Mouse (Mus musculus) G1E (cell line): ENCODE data around the gene Pak2. TPM values are rescaled to one million over a fixed set of nuclear protein-coding genes. Genes with fewer than 3 reads are reported as not detected.

ENCODE experiments used
- ATAC-seq: 2 replicates; pipeline ENCODE4 v1.8.0; 2016; ENCODE audit warnings: mild to moderate bottlenecking; ENCODE audit not compliant: insufficient number of reproducible peaks, poor library complexity, low FRiP score, severe bottlenecking; ENCODE audit errors: extremely low read depth
- DNase-seq: peaks from one replicate; pipeline ENCODE4 v3.0.0; 2012; ENCODE audit warnings: low spot score
- H3K27me3 ChIP-seq: 2 replicates; pipeline ENCODE4 v1.6.1; 2012; ENCODE audit warnings: mild to moderate bottlenecking, low read length, inconsistent platforms; ENCODE audit not compliant: insufficient read depth
- H3K36me3 ChIP-seq: replicated peaks from 2 replicates; pipeline ENCODE3; 2012; ENCODE audit warnings: mild to moderate bottlenecking, inconsistent platforms
- H3K4me1 ChIP-seq: 2 replicates; pipeline ENCODE4 v1.6.1; 2012; ENCODE audit warnings: low read depth, low read length, inconsistent platforms, mixed read lengths; ENCODE audit not compliant: insufficient read depth
- H3K4me3 ChIP-seq: 2 replicates; pipeline ENCODE4 v1.5.1; 2012; ENCODE audit warnings: low read depth, mild to moderate bottlenecking, inconsistent platforms, low read length, moderate library complexity, mixed read lengths
- H3K9me3 ChIP-seq: replicated peaks from 2 replicates; pipeline ENCODE4 v1.6.1; 2012; ENCODE audit warnings: inconsistent platforms
- CTCF ChIP-seq: IDR thresholded peaks from 2 replicates; pipeline ENCODE4 v1.5.1; 2012; ENCODE audit warnings: low read depth, low read length, inconsistent platforms, mixed read lengths
- GATA1 ChIP-seq: IDR thresholded peaks from 2 replicates; pipeline ENCODE4 v1.6.1; 2012; ENCODE audit warnings: borderline replicate concordance, low read length, inconsistent platforms, mixed read lengths
- GATA2 ChIP-seq: IDR thresholded peaks from 2 replicates; pipeline ENCODE4 v1.6.1; 2012; ENCODE audit warnings: low read depth, low read length, inconsistent platforms, borderline replicate concordance
- POLR2AphosphoS5 ChIP-seq: IDR thresholded peaks from 2 replicates; pipeline ENCODE4 v1.6.1; 2012; ENCODE audit warnings: low read depth, low read length, inconsistent platforms; ENCODE audit not compliant: insufficient replicate concordance
- TAL1 ChIP-seq: conservative IDR thresholded peaks from 2 replicates; pipeline ENCODE4 v1.6.1; 2012; ENCODE audit warnings: low read depth, low read length, inconsistent platforms, mixed read lengths
- polyA plus RNA-seq: library from polyadenylated mRNA; stranded (reverse); fragments of >175 nt; gene quantifications from 2 replicates; pipeline ENCODE4 v1.2.3, GENCODE M21; 2012
- total RNA-seq, 2 experiments: library from RNA; stranded (forward) in 1 of 2; stranded (reverse) in 1 of 2; fragments of 200-1000 nt in 1 of 2; fragments of >200 nt in 1 of 2; fragmentation: Nextera tagmentation in 1 of 2; gene quantifications; 2 replicates each; pipeline ENCODE4 v1.2.3; 2014 to 2017

Gene Pak2
- total and polyA plus RNA-seq, 3 experiments: 37.6 to 63.4 (median 45.6) TPM

DNA sequence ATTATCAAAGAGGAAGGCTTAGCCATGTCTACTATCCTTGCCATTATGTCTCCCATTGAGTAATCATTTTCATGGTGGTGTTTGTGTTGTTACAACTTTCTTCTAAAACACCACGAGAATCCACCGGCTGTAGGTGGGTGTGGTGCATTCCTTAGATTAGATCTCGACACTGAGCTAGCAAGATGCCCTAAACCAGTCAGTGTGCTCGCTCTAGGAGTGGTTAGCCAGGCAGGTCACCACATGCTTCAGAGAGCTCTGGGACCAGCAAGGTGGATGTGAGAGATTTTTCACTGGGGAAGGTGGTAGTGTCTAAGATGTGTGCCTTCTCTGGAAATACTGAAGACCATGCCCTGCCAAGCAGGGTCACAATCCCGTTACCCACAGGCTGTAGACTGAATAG lies 37.0 kb upstream of the Pak2 start:
- H3K4me3 ChIP-seq: no peak overlapping the region
- ATAC-seq: no peak

DNA sequence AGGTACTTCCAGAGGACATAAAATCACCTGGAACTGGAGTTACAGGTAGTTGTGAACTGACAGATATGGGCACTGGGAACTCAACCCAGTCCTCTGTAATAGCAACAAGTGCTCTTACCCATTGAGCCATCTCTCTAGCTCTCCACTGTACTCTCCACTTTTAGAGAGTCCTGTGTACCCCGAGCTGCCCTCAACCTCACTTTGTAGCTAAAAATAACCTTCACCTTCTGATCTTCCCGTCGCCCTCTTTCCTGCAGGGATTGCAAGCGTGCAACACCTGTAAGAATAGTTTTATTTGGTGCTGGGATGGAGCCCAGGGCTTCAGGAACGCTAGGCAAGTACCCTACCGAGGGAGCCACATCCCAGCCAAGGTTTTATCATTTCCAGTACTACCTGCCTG lies 36.6 kb upstream of the Pak2 start:
- ATAC-seq: no peak
- peaks cover 48% of the 10 kb centered on the region for H3K4me1 ChIP-seq
- peaks cover 5% of the 10 kb centered on the region; the same call in 1 of the 2 replicates for H3K27me3 ChIP-seq
- no peak overlapping the region for H3K4me3 ChIP-seq
- TF ChIP-seq CTCF (no peak), GATA2 (no peak), TAL1 (no peak), POLR2AphosphoS5 (no peak), GATA1 (no peak)
- H3K9me3 ChIP-seq: no peaks in the 10 kb centered on the region
- no peak for DNase-seq
- no peaks in the 10 kb centered on the region for H3K36me3 ChIP-seq

More for the DNA sequence above, 37.0 kb upstream of the Pak2 start:
- DNase-seq: peak; percentile 16
- H3K4me1 ChIP-seq: peaks cover 48% of the 10 kb centered on the region
- TF ChIP-seq CTCF (no peak), GATA2 (no peak), POLR2AphosphoS5 (no peak), GATA1 (no peak), TAL1 (no peak)
- peaks cover 5% of the 10 kb centered on the region; the same call in 1 of the 2 replicates for H3K27me3 ChIP-seq
- no peaks in the 10 kb centered on the region for H3K9me3 ChIP-seq
- H3K36me3 ChIP-seq: no peaks in the 10 kb centered on the region

DNA sequence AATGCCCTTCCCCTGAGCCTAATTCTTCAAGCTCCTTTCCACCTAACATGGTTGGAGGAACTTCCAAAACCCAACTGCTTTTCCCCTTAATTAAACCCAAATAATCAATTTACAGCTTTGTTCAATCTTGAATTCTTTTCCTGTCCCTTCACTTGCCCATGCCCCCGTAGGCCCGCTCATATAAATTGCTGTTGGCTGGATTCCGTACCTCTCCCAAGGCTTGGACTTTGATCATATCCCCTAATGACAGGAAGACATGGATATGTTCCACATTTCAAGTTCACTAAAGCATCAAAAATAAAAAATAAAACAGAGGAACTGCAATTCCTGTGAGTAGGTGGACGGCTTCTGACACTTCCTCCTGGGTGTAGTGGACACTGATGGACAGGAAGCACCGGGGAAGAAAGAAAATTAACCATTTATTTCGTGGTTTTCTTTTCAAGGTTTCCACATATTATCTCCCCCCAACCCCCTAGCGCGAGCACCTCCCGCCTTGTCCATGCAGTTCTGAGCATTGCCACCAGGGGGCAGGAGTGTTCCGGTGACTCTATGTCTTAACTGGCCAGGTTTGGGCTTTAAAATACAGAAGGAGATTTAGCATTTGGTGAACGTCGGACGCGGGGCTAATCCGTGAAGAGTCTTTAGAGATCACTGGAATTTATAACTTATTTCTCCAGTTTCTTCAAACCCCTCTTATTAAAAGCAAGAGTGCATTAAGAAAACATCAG lies 36.0 kb upstream of the Pak2 start:
- DNase-seq (peak; percentile 64), ATAC-seq (no peak)
- H3K4me1 ChIP-seq: peaks cover 48% of the 10 kb centered on the region
- no peak overlapping the region for H3K4me3 ChIP-seq
- TF ChIP-seq CTCF (peak; percentile 80), POLR2AphosphoS5 (no peak), GATA2 (no peak)
- H3K36me3 ChIP-seq: no peaks in the 10 kb centered on the region
- H3K9me3 ChIP-seq: no peaks in the 10 kb centered on the region
- peaks cover 5% of the 10 kb centered on the region; the same call in 1 of the 2 replicates for H3K27me3 ChIP-seq

DNA sequence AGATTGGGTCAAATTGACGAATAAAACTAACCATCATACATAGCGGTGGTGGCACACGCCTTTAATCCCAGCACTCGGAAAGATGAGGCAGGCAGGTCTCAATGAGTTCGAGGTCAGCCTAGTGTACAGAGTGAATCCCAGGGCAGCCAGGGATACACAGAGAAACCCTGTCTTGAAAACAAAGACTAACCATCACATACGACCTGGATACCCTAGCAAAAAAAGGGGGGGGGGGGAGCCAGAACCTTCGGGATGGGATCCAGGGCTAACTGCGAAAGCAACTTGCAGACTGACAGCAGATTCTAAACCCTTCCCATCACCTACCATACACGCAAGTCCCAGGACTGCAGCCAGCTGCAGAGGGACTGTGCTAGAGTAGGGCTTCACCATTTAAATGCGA lies 35.3 kb upstream of the Pak2 start:
- no peaks in the 10 kb centered on the region for H3K36me3 ChIP-seq
- ATAC-seq (no peak), DNase-seq (no peak)
- H3K9me3 ChIP-seq: no peaks in the 10 kb centered on the region
- peaks cover 48% of the 10 kb centered on the region for H3K4me1 ChIP-seq
- H3K27me3 ChIP-seq: peaks cover under 1% of the 10 kb centered on the region; the same call in 1 of the 2 replicates
- no peak for TF ChIP-seq CTCF
- no peak for TF ChIP-seq GATA2
- no peak for TF ChIP-seq TAL1
- TF ChIP-seq GATA1: no peak
- TF ChIP-seq POLR2AphosphoS5: no peak
- H3K4me3 ChIP-seq: no peak overlapping the region

DNA sequence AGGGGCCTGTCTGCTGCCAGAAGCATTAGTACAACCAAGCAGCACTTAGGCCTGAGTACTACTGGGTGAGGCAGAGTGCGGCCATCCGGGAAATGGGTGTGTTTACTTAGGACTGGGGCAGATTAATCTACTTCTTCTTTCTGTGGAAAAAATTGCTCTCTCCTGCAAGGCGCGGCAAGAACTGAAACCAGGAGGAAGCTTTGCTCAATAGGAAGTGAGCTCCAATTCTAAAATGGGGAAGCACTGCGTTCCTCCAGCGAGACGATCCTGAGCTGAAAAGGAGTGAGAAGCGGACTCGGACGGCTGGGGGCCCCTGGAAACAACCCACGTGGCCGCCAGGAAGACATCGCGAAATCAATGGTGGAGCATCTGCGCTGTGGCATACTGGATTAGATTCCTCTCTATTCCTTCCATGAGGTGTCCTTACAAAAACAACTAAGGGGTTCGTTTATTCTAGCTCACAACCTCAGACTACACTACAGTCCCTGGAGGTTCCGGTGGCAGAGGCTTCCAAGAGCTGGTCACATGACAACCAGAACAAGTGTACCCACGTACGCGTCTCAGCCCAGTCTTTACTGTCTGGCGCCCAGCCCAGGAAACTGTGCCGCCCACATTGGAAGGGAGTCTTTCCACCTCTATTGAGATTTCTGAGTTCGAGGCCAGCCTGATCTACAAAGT lies 34.5 kb upstream of the Pak2 start:
- H3K4me3 ChIP-seq: peak overlapping the region; percentile 50; the same call in 1 of the 2 replicates
- H3K4me1 ChIP-seq: peaks cover 48% of the 10 kb centered on the region
- peaks cover 3% of the 10 kb centered on the region for H3K36me3 ChIP-seq
- H3K9me3 ChIP-seq: no peaks in the 10 kb centered on the region
- ATAC-seq: peak; percentile 58
- no peaks in the 10 kb centered on the region for H3K27me3 ChIP-seq
- DNase-seq: peak; percentile 58
- TF ChIP-seq POLR2AphosphoS5 (no peak), CTCF (no peak), TAL1 (no peak), GATA2 (no peak), GATA1 (no peak)

DNA sequence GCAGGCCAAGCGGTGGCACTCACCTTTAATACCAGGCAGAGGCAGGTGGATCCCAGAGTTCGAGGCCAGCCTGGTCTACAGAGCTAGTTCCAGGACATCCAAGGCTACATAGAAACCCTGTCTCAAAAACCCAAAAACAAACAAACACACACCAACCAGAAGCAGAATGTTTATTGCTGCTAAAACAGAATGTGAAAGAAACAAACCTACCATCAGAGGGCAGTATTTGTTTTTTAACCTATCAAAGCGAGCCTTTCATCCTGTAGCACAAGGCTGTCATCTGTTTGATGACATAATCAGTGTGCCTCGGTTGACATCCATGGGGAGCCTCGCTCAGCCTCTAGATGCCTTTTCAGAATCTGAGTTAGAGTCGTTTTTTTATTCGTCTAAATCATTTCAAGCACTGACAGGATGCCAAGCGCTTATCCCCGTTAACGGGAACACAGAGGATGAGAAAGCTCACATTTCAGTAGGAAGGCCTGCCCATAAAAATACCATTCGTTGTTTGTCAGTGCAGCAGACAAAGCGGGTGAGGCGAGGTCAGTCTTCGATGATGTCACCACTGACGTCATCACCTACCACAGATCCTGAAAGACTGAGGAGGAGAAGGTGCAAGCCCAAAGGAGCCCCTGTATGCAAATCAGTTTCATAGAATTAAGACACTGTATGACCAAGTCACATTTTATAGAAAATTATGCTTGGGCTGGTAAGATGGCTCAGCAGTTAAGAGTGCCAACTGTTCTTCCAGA lies 32.0 kb upstream of the Pak2 start:
- no peaks in the 10 kb centered on the region for H3K27me3 ChIP-seq
- ATAC-seq (no peak), DNase-seq (no peak)
- no peak for TF ChIP-seq GATA1
- TF ChIP-seq POLR2AphosphoS5: no peak
- no peak for TF ChIP-seq CTCF
- no peak for TF ChIP-seq TAL1
- TF ChIP-seq GATA2: no peak
- H3K4me3 ChIP-seq: no peak overlapping the region
- H3K4me1 ChIP-seq: peaks cover 36% of the 10 kb centered on the region
- no peaks in the 10 kb centered on the region for H3K9me3 ChIP-seq
- H3K36me3 ChIP-seq: peaks cover 21% of the 10 kb centered on the region
